In genomic region chr7:127513016-127513390, GRCm38 (mm10) we compare ENCODE assay signal across 9 mouse cellular contexts. TPM values are rescaled to one million over a fixed set of nuclear protein-coding genes. Genes with fewer than 3 reads are reported as not detected.
DNase-seq lines count a peak whose midpoint lies in the region; ATAC-seq and TF ChIP-seq lines count a peak whose summit lies in the region.
"Had no signal": no experiment of that assay in that cellular context is flagged by ENCODE, and none has a peak within 500 bp of the region (broad histone marks: within the 10 kb centered on the region; RNA-seq: fewer than 3 reads in every experiment).

No protein-coding gene starts in this region.

- TF ChIP-seq POLR2A in cerebellum, adult 2 months (IDR thresholded peaks at IDR 0.05; ENCODE audit: borderline replicate concordance, insufficient read depth, low read length), result no peak
- no peak for TF ChIP-seq POLR2A in spleen, adult 2 months (IDR thresholded peaks at IDR 0.05; ENCODE audit: low read depth, low read length)

- TF ChIP-seq CTCF in cerebellum, adult 2 months (IDR thresholded peaks at IDR 0.05; ENCODE audit: borderline replicate concordance, insufficient read depth, low read depth, low read length), result no peak
- no peak for TF ChIP-seq CTCF in spleen, adult 2 months (IDR thresholded peaks at IDR 0.05; ENCODE audit: extremely low read depth, insufficient read depth, insufficient read length, insufficient replicate concordance)

- H3K4me3 ChIP-seq in cerebellum, adult 2 months (replicated peaks; ENCODE audit: insufficient read depth, low read depth, low read length), result peak overlapping the region; percentile 83
- H3K4me3 ChIP-seq in hindbrain, embryonic 11.5 days (ENCODE audit: low read depth, low read length), result peak overlapping the region; percentile 85
- peak overlapping the region; percentile 95 for H3K4me3 ChIP-seq in liver, embryonic 15.5 days (replicated peaks)
- H3K4me3 ChIP-seq in spleen, adult 2 months (ENCODE audit: extremely low read depth, insufficient read depth, insufficient read length), result peak overlapping the region; percentile 88

- peaks cover 5% of the 10 kb centered on the region; the same call in 1 of the 2 replicates for H3K4me1 ChIP-seq in cerebellum, adult 2 months (ENCODE audit: control insufficient read depth, insufficient read depth, low read length)
- peaks cover 3% of the 10 kb centered on the region; the same call in 1 of the 2 replicates for H3K4me1 ChIP-seq in hindbrain, embryonic 11.5 days (replicated peaks; ENCODE audit: control insufficient read depth, insufficient read depth, low read length)
- H3K4me1 ChIP-seq in liver, embryonic 15.5 days (replicated peaks), result peaks cover 34% of the 10 kb centered on the region
- H3K4me1 ChIP-seq in spleen, adult 2 months (ENCODE audit: control insufficient read depth, insufficient read depth, insufficient read length), result no peaks in the 10 kb centered on the region; the same call in 1 of the 2 replicates

- peak in 1 of 2 experiments; percentile 39 for DNase-seq in cerebellum, adult 2 months
- no peak for DNase-seq in cerebellum, adult 9-11 months
- peak; percentile 26 for DNase-seq in thymus, postnatal 14 days
- DNase-seq in thymus, postnatal 25 days, result no peak
- DNase-seq in hindbrain, embryonic 11.5 days (ENCODE audit: low spot score), result no peak
- peak; percentile 14 to 17 for DNase-seq in spleen, adult 2 months (ENCODE audit: low read depth in 1 of 2, low spot score in 2 of 2)

- no peaks in the 10 kb centered on the region for H3K27me3 ChIP-seq in cerebellum, adult 2 months (ENCODE audit: control insufficient read depth, insufficient read depth, low read length)
- H3K27me3 ChIP-seq in hindbrain, embryonic 11.5 days (ENCODE audit: control insufficient read depth, insufficient read depth, low read length), result no peaks in the 10 kb centered on the region
- H3K27me3 ChIP-seq in liver, embryonic 15.5 days, result no peaks in the 10 kb centered on the region
- no peaks in the 10 kb centered on the region for H3K27me3 ChIP-seq in spleen, adult 2 months (ENCODE audit: control insufficient read depth, insufficient read depth, low read length)

- no peak overlapping the region for H3K27ac ChIP-seq in cerebellum, adult 2 months (ENCODE audit: insufficient read depth, low read length)
- H3K27ac ChIP-seq in hindbrain, embryonic 11.5 days (ENCODE audit: low read depth, low read length), result peak overlapping the region; percentile 93
- H3K27ac ChIP-seq in liver, embryonic 15.5 days (replicated peaks), result peak overlapping the region; percentile 99
- H3K27ac ChIP-seq in spleen, adult 2 months (ENCODE audit: insufficient read depth, low read length), result peak overlapping the region; percentile 59

- H3K4me2 ChIP-seq in hindbrain, embryonic 11.5 days (replicated peaks; ENCODE audit: low read depth, low read length), result peak overlapping the region; percentile 56
- H3K4me2 ChIP-seq in liver, embryonic 15.5 days, result peak overlapping the region; percentile 84

- H3K9ac ChIP-seq in hindbrain, embryonic 11.5 days (ENCODE audit: low read depth, low read length), result peak overlapping the region; percentile 72
- peak overlapping the region; percentile 94; the same call in 1 of the 2 replicates for H3K9ac ChIP-seq in liver, embryonic 15.5 days

- ATAC-seq in hindbrain, embryonic 11.5 days (ENCODE audit: low FRiP score), result 0 out of 2 replicates have a peak, but pooled peaks have one; percentile 1
- no peak for ATAC-seq in liver, embryonic 15.5 days (ENCODE audit: insufficient read depth)
- ATAC-seq in megakaryocyte-erythroid progenitor cell, adult 5-6 weeks (replicated peaks; ENCODE audit: low FRiP score, low TSS enrichment, poor library complexity, severe bottlenecking), result no peak

- 31% methylated on average over 8 of the region's 8 CpGs for WGBS in cerebellum, adult 2 months
- WGBS in hindbrain, embryonic 11.5 days, result 52% methylated on average over 8 of the region's 8 CpGs
- WGBS in liver, embryonic 15.5 days (ENCODE audit: insufficient replicate concordance), result 10% methylated on average over 8 of the region's 8 CpGs
- WGBS in spleen, adult 2 months, result 3% methylated on average over 8 of the region's 8 CpGs

- no peaks in the 10 kb centered on the region for H3K9me3 ChIP-seq in hindbrain, embryonic 11.5 days (ENCODE audit: control insufficient read depth, low read length)
- no peaks in the 10 kb centered on the region for H3K9me3 ChIP-seq in liver, embryonic 15.5 days (replicated peaks)

- peaks cover 3% of the 10 kb centered on the region; the same call in 1 of the 2 replicates for H3K36me3 ChIP-seq in hindbrain, embryonic 11.5 days (ENCODE audit: control insufficient read depth, insufficient read depth, low read length)
- H3K36me3 ChIP-seq in liver, embryonic 15.5 days (replicated peaks), result peaks cover 36% of the 10 kb centered on the region
- H3K36me3 ChIP-seq in spleen, adult 2 months (ENCODE audit: control insufficient read depth, insufficient read depth, low read length), result peaks cover 14% of the 10 kb centered on the region

RNA-seq across cellular contexts. Expression of gene Srcap, which starts 1.2 kb away (rescaled TPM):
- 32.2 and 36.2 TPM in 2 replicates for polyA plus RNA-seq in cerebellum, adult 2 months (2012; rRNA removed)
- polyA plus RNA-seq in hindbrain, embryonic 11.5 days (2014; fragmentation: Nextera tagmentation; extraction: Ambion mirVana), result 58.1 and 81.5 TPM in 2 replicates
- polyA plus RNA-seq in liver, embryonic 15.5 days (2015; fragmentation: Nextera tagmentation; extraction: Ambion mirVana), result 15.0 and 18.9 TPM in 2 replicates
- polyA plus RNA-seq in spleen, adult 2 months (2012; rRNA removed), result 37.7 and 38.5 TPM in 2 replicates
- 126 and 170 TPM in 2 replicates for total RNA-seq in megakaryocyte-erythroid progenitor cell, adult 5-6 weeks (2014; fragmentation: Nextera tagmentation)
- total RNA-seq in megakaryocyte-erythroid progenitor cell, adult 5-6 weeks (2017), result 21.9 and 22.7 TPM in 2 replicates

RNA-seq across cellular contexts. Expression of gene Gm42715, which starts 6.4 kb away (rescaled TPM):
- 18.6 and 19.5 TPM in 2 replicates for polyA plus RNA-seq in cerebellum, adult 2 months (2012; rRNA removed)
- polyA plus RNA-seq in hindbrain, embryonic 11.5 days (2014; fragmentation: Nextera tagmentation; extraction: Ambion mirVana), result 20.0 and 26.0 TPM in 2 replicates
- 5.2 and 5.5 TPM in 2 replicates for polyA plus RNA-seq in liver, embryonic 15.5 days (2015; fragmentation: Nextera tagmentation; extraction: Ambion mirVana)
- 12.0 and 14.6 TPM in 2 replicates for polyA plus RNA-seq in spleen, adult 2 months (2012; rRNA removed)
- 30.3 and 58.3 TPM in 2 replicates for total RNA-seq in megakaryocyte-erythroid progenitor cell, adult 5-6 weeks (2014; fragmentation: Nextera tagmentation)
- 7.4 and 8.8 TPM in 2 replicates for total RNA-seq in megakaryocyte-erythroid progenitor cell, adult 5-6 weeks (2017)

RNA-seq across cellular contexts. Expression of gene Fbrs, which starts 34.0 kb away (rescaled TPM):
- polyA plus RNA-seq in cerebellum, adult 2 months (2012; rRNA removed), result 35.5 and 37.2 TPM in 2 replicates
- 10.5 and 15.1 TPM in 2 replicates for polyA plus RNA-seq in hindbrain, embryonic 11.5 days (2014; fragmentation: Nextera tagmentation; extraction: Ambion mirVana)
- polyA plus RNA-seq in liver, embryonic 15.5 days (2015; fragmentation: Nextera tagmentation; extraction: Ambion mirVana), result 5.5 and 5.6 TPM in 2 replicates
- 56.1 and 61.0 TPM in 2 replicates for polyA plus RNA-seq in spleen, adult 2 months (2012; rRNA removed)
- total RNA-seq in megakaryocyte-erythroid progenitor cell, adult 5-6 weeks (2014; fragmentation: Nextera tagmentation), result 86.2 and 111 TPM in 2 replicates
- total RNA-seq in megakaryocyte-erythroid progenitor cell, adult 5-6 weeks (2017), result 11.8 and 17.7 TPM in 2 replicates

RNA-seq across cellular contexts. Expression of gene Tmem265, which starts 48.2 kb away (rescaled TPM):
- polyA plus RNA-seq in cerebellum, adult 2 months (2012; rRNA removed), result not detected in 2 replicates
- polyA plus RNA-seq in hindbrain, embryonic 11.5 days (2014; fragmentation: Nextera tagmentation; extraction: Ambion mirVana), result 7.7 and 8.6 TPM in 2 replicates
- polyA plus RNA-seq in liver, embryonic 15.5 days (2015; fragmentation: Nextera tagmentation; extraction: Ambion mirVana), result 2.6 and 2.7 TPM in 2 replicates
- polyA plus RNA-seq in spleen, adult 2 months (2012; rRNA removed), result 4.8 TPM in 2 replicates
- total RNA-seq in megakaryocyte-erythroid progenitor cell, adult 5-6 weeks (2014; fragmentation: Nextera tagmentation), result not detected in 2 replicates
- 3.4 TPM in 1 of 2 replicates, not detected in the other for total RNA-seq in megakaryocyte-erythroid progenitor cell, adult 5-6 weeks (2017)
- total RNA-seq: heart, adult 18-20 months had no signal

RNA-seq across cellular contexts. Expression of gene Prr14, which starts 53.6 kb away (rescaled TPM):
- 57.9 and 66.1 TPM in 2 replicates for polyA plus RNA-seq in cerebellum, adult 2 months (2012; rRNA removed)
- polyA plus RNA-seq in hindbrain, embryonic 11.5 days (2014; fragmentation: Nextera tagmentation; extraction: Ambion mirVana), result 61.4 and 72.1 TPM in 2 replicates
- 19.8 and 22.4 TPM in 2 replicates for polyA plus RNA-seq in liver, embryonic 15.5 days (2015; fragmentation: Nextera tagmentation; extraction: Ambion mirVana)
- polyA plus RNA-seq in spleen, adult 2 months (2012; rRNA removed), result 76.5 and 84.4 TPM in 2 replicates
- total RNA-seq in megakaryocyte-erythroid progenitor cell, adult 5-6 weeks (2014; fragmentation: Nextera tagmentation), result 76.2 and 109 TPM in 2 replicates
- total RNA-seq in megakaryocyte-erythroid progenitor cell, adult 5-6 weeks (2017), result 33.1 and 34.2 TPM in 2 replicates

Comparison
In these comparisons a context has a peak if more than half of its experiments do, and no peak if none do; other contexts are left out.
1. DNase-seq: peak in thymus, postnatal 14 days (single experiment) and spleen, adult 2 months (2 of 2); none in cerebellum, adult 9-11 months (single experiment), thymus, postnatal 25 days (single experiment) and hindbrain, embryonic 11.5 days (single experiment).
2. Peak in every context shown above with its lines, with median percentiles within 50 percentile points of each other: H3K4me3 ChIP-seq.